Mouse (Mus musculus): ENCODE measurements around the gene Oas1g. TPM values are rescaled to one million over a fixed set of nuclear protein-coding genes. Genes with fewer than 3 reads are reported as not detected.
A peak's percentile ranks its signal among the peaks of the same experiment; 100 is the strongest.

Oas1g gene
- polyA plus RNA-seq, 1 experiment from 2014 or later: 0.12 TPM

GRCm38 (mm10) chr5:120844713-120845112 lies 42.7 kb downstream of the Oas1g start:
- no peak overlapping the region for H3K27ac ChIP-seq
- 0 out of 2 replicates have a peak, but pooled peaks have one; percentile 45 for ATAC-seq

GRCm38 (mm10) chr5:120836731-120837585 lies 50.5 kb downstream of the Oas1g start:
- peaks cover 13% of the 10 kb centered on the region for H3K4me1 ChIP-seq
- no peak for ATAC-seq
- no peak overlapping the region for H3K4me2 ChIP-seq
- 8% methylated on average over 8 of the region's 8 CpGs for WGBS
- H3K27me3 ChIP-seq: no peaks in the 10 kb centered on the region
- H3K9me3 ChIP-seq (replicated peaks): no peaks in the 10 kb centered on the region
- H3K36me3 ChIP-seq (ENCODE audit: poor library complexity, severe bottlenecking): no peaks in the 10 kb centered on the region
- no peak overlapping the region for H3K27ac ChIP-seq
- H3K4me3 ChIP-seq: no peak overlapping the region
- H3K9ac ChIP-seq: no peak overlapping the region

More at GRCm38 (mm10) chr5:120844713-120845112, 42.7 kb downstream of the Oas1g start:
- 73% methylated on average over 3 of the region's 3 CpGs for WGBS
- H3K36me3 ChIP-seq (ENCODE audit: poor library complexity, severe bottlenecking): no peaks in the 10 kb centered on the region
- H3K9ac ChIP-seq: no peak overlapping the region
- no peaks in the 10 kb centered on the region for H3K4me1 ChIP-seq
- no peak overlapping the region for H3K4me3 ChIP-seq
- H3K27me3 ChIP-seq: no peaks in the 10 kb centered on the region
- no peak overlapping the region for H3K4me2 ChIP-seq
- H3K9me3 ChIP-seq (replicated peaks): no peaks in the 10 kb centered on the region

- no peak overlapping the region for H3K4me3 ChIP-seq
- H3K9ac ChIP-seq: 0 out of 2 replicates have a peak overlapping the region, but pooled peaks have one; percentile 40
- H3K36me3 ChIP-seq (ENCODE audit: poor library complexity, severe bottlenecking): no peaks in the 10 kb centered on the region
- H3K4me1 ChIP-seq: peaks cover 13% of the 10 kb centered on the region
- no peaks in the 10 kb centered on the region for H3K9me3 ChIP-seq (replicated peaks)
- H3K4me2 ChIP-seq: peak overlapping the region; percentile 43
- no peak overlapping the region for H3K27ac ChIP-seq
- no peak for ATAC-seq
- H3K27me3 ChIP-seq: no peaks in the 10 kb centered on the region
- WGBS: 7% methylated on average over 17 of the region's 17 CpGs
Measured at GRCm38 (mm10) chr5:120833335-120834280, 53.8 kb downstream of the Oas1g start.

DNA sequence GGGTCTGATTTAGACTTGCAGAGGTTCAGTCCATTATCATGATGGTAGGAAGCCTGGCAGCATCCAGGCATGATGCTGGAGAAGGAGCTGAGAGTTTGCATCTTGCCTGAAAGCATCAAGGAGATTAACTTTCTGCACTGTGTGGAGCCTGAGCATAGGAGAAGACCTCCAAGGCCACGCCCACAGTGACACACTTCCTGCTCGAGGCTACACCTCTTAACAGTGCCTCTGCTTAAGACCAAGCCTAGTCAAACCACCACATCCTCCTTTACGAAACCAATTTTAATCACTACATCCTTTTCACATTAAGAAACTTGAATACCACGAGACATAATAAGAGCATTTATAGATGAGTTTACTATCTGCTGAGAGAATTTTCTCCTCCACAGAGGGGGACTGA lies 56.4 kb downstream of the Oas1g start:
- Histone ChIP-seq H3K27ac (no peak overlapping the region), H3K9me3 (replicated peaks) (no peaks in the 10 kb centered on the region), H3K4me2 (no peak overlapping the region), H3K27me3 (no peaks in the 10 kb centered on the region), H3K4me1 (peaks cover 13% of the 10 kb centered on the region), H3K9ac (no peak overlapping the region), H3K36me3 (ENCODE audit: poor library complexity, severe bottlenecking) (no peaks in the 10 kb centered on the region), H3K4me3 (no peak overlapping the region)
- 85% methylated on average over 4 of the region's 4 CpGs for WGBS
- ATAC-seq: no peak

Small RNA genes within 50 kb of the gene (microRNA-seq; reads per million reads assigned to microRNA genes)
- not detected for gene Gm22907

Other genes starting within 250 kb of the Oas1g start
- gene Rasal1, start 238.8 kb downstream of the Oas1g start, polyA plus RNA-seq (2015; fragmentation: Nextera tagmentation; extraction: Ambion mirVana): 0.27 and 0.79 TPM in 2 replicates
- 17.9 and 18.1 TPM in 2 replicates for gene Dtx1, start 175.7 kb downstream of the Oas1g start, polyA plus RNA-seq (2015; fragmentation: Nextera tagmentation; extraction: Ambion mirVana)
- 0.09 TPM in 1 of 2 replicates, not detected in the other for gene Oas2, start 137.8 kb downstream of the Oas1g start, polyA plus RNA-seq (2015; fragmentation: Nextera tagmentation; extraction: Ambion mirVana)
- 0.11 and 0.17 TPM in 2 replicates for gene Oas3, start 110.0 kb downstream of the Oas1g start, polyA plus RNA-seq (2015; fragmentation: Nextera tagmentation; extraction: Ambion mirVana)
- not detected in 2 replicates for gene Oas1e, start 92.1 kb downstream of the Oas1g start, polyA plus RNA-seq (2015; fragmentation: Nextera tagmentation; extraction: Ambion mirVana)
- 0.26 and 0.60 TPM in 2 replicates for gene Oas1c, start 75.1 kb downstream of the Oas1g start, polyA plus RNA-seq (2015; fragmentation: Nextera tagmentation; extraction: Ambion mirVana)
- not detected in 2 replicates for gene Oas1f, start 40.2 kb downstream of the Oas1g start, polyA plus RNA-seq (2015; fragmentation: Nextera tagmentation; extraction: Ambion mirVana)
- gene Oas1h, start 26.2 kb downstream of the Oas1g start, polyA plus RNA-seq (2015; fragmentation: Nextera tagmentation; extraction: Ambion mirVana): not detected in 2 replicates
- 0.26 and 0.53 TPM in 2 replicates for gene Oas1a, start 19.9 kb upstream of the Oas1g start, polyA plus RNA-seq (2015; fragmentation: Nextera tagmentation; extraction: Ambion mirVana)
- not detected in 2 replicates for gene Oas1d, start 26.9 kb upstream of the Oas1g start, polyA plus RNA-seq (2015; fragmentation: Nextera tagmentation; extraction: Ambion mirVana)
- 7.7 and 8.9 TPM in 2 replicates for gene Rph3a, start 122.5 kb upstream of the Oas1g start, polyA plus RNA-seq (2015; fragmentation: Nextera tagmentation; extraction: Ambion mirVana)

All from forebrain, embryonic 13.5 days (tissue).